10 mouse cellular contexts compared by ENCODE assay signal in genomic region chr7:65946397-65946796, GRCm38 (mm10).
"Had no signal": no experiment of that assay in that cellular context is flagged by ENCODE, and none has a peak within 500 bp of the region (broad histone marks: within the 10 kb centered on the region; RNA-seq: fewer than 3 reads in every experiment).

No protein-coding gene starts in this region.

- DNase-seq: kidney, postnatal 4 days; liver; liver, embryonic 13.5 days; liver, postnatal 0 days; lung, postnatal 14 days; retina, postnatal 1 day; right cerebral cortex, postnatal 4 days; spleen, adult 18-20 months; thymus, adult 18-20 months; thymus, postnatal 14 days had no signal
